In genomic region chr15:77115456-77115855, GRCm38 (mm10) we compare ENCODE assay signal across 16 mouse cellular contexts.
DNase-seq lines count a peak whose midpoint lies in the region; ATAC-seq lines count a peak whose summit lies in the region.
"Had no signal": no experiment of that assay in that cellular context is flagged by ENCODE, and none has a peak within 500 bp of the region (broad histone marks: within the 10 kb centered on the region; RNA-seq: fewer than 3 reads in every experiment).

No protein-coding gene starts in this region.

- peaks cover 58% of the 10 kb centered on the region for H3K36me3 ChIP-seq in heart, embryonic 12.5 days
- peaks cover 41% of the 10 kb centered on the region for H3K36me3 ChIP-seq in forebrain, embryonic 12.5 days (replicated peaks)

- H3K4me1 ChIP-seq in heart, embryonic 12.5 days (replicated peaks): peaks cover 44% of the 10 kb centered on the region
- no peaks in the 10 kb centered on the region for H3K4me1 ChIP-seq in forebrain, embryonic 12.5 days
- H3K4me1 ChIP-seq: embryonic facial prominence, embryonic 12.5 days; megakaryocyte, embryonic 14.5 days had no signal

- H3K9me3 ChIP-seq in heart, embryonic 12.5 days (replicated peaks): no peaks in the 10 kb centered on the region
- H3K9me3 ChIP-seq in forebrain, embryonic 12.5 days: no peaks in the 10 kb centered on the region
- H3K9me3 ChIP-seq: embryonic facial prominence, embryonic 12.5 days; liver, embryonic 12.5 days; megakaryocyte, embryonic 14.5 days; neural tube, embryonic 13.5 days had no signal

- H3K27me3 ChIP-seq in heart, embryonic 12.5 days (replicated peaks): no peaks in the 10 kb centered on the region
- H3K27me3 ChIP-seq in forebrain, embryonic 12.5 days: no peaks in the 10 kb centered on the region
- H3K27me3 ChIP-seq: embryonic facial prominence, embryonic 12.5 days; liver, embryonic 12.5 days; neural tube, embryonic 13.5 days had no signal

- H3K9ac ChIP-seq in heart, embryonic 12.5 days: no peak overlapping the region
- no peak overlapping the region for H3K9ac ChIP-seq in forebrain, embryonic 12.5 days
- H3K9ac ChIP-seq: embryonic facial prominence, embryonic 12.5 days; liver, embryonic 12.5 days; neural tube, embryonic 13.5 days had no signal

- H3K27ac ChIP-seq in heart, embryonic 12.5 days (ENCODE audit: poor library complexity, severe bottlenecking): peak overlapping the region; percentile 13; the same call in 1 of the 2 replicates
- H3K27ac ChIP-seq in forebrain, embryonic 12.5 days: no peak overlapping the region
- H3K27ac ChIP-seq: embryonic facial prominence, embryonic 12.5 days; liver, embryonic 12.5 days; neural tube, embryonic 13.5 days had no signal

- no peak overlapping the region for H3K4me2 ChIP-seq in heart, embryonic 12.5 days
- H3K4me2 ChIP-seq in forebrain, embryonic 12.5 days: no peak overlapping the region
- H3K4me2 ChIP-seq: embryonic facial prominence, embryonic 12.5 days; liver, embryonic 12.5 days; neural tube, embryonic 13.5 days had no signal

- ATAC-seq in heart, embryonic 12.5 days (ENCODE audit: insufficient number of reproducible peaks, low FRiP score): no peak
- no peak for ATAC-seq in forebrain, embryonic 12.5 days (ENCODE audit: low FRiP score)
- ATAC-seq: hindbrain, embryonic 16.5 days; intestine, postnatal 0 days; liver, embryonic 12.5 days had no signal

- WGBS in heart, embryonic 12.5 days: 68% methylated on average over 4 of the region's 4 CpGs
- WGBS in forebrain, embryonic 12.5 days: 91% methylated on average over 4 of the region's 4 CpGs

- H3K4me3 ChIP-seq in heart, embryonic 12.5 days: no peak overlapping the region
- no peak overlapping the region for H3K4me3 ChIP-seq in forebrain, embryonic 12.5 days (replicated peaks)
- H3K4me3 ChIP-seq: embryonic facial prominence, embryonic 12.5 days; liver, embryonic 12.5 days; neural tube, embryonic 13.5 days had no signal

- no peak for DNase-seq in heart, postnatal 4 days
- DNase-seq in lung, postnatal 36 days: peak; percentile 23
- no peak for DNase-seq in lung, postnatal 14 days
- peak; percentile 36 for DNase-seq in kidney, adult 9 months
- peak; percentile 42 to 53 for DNase-seq in kidney, postnatal 4 days
- DNase-seq in right cerebral cortex, adult 18-20 months: no peak
- DNase-seq: gastrocnemius, postnatal 14 days; thymus, postnatal 4 days had no signal

Comparison
In these comparisons a context has a peak if more than half of its experiments do, and no peak if none do; other contexts are left out.
1. DNase-seq: peak in lung, postnatal 36 days (single experiment), kidney, adult 9 months (single experiment) and kidney, postnatal 4 days (2 of 2); none in heart, postnatal 4 days (single experiment), lung, postnatal 14 days (single experiment) and right cerebral cortex, adult 18-20 months (single experiment).